Mouse (Mus musculus) erythroblast, embryonic 14.5 days (primary cell): ENCODE results near the gene Gm20683.

ENCODE experiments used
- GATA1 ChIP-seq: IDR thresholded peaks from 2 replicates; pipeline ENCODE4 v1.6.1; 2012; ENCODE audit warnings: low read length, inconsistent platforms, mixed read lengths
- TAL1 ChIP-seq: IDR thresholded peaks from 3 replicates; pipeline ENCODE4 v1.6.1; 2012; ENCODE audit warnings: low read length, inconsistent platforms, mixed read lengths

DNA sequence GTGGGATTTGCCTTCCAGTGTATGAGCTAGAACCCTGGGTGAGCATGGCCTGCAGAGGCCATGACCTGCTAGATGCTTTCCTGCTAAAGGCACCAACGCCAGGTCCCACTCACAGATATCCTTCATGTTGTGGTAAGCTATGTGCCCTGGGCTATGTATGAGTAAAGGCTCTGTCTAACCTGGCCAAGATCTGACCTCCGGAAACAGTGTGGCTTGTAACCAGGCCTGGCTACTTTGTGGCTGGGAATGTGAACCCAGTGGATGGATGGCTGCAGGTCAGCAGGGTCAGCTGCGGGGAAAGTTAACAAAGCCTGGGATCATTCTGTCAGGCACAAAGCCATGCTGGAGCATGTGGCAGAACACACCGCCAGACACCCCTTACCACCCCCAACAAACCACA is 40.1 kb upstream of the Gm20683 start:
- TF ChIP-seq TAL1 (no peak), GATA1 (no peak)
